Mouse (Mus musculus) myocyte (in vitro differentiated cells): ENCODE data around the gene Bcl9l.

Experiments
- CEBPB ChIP-seq: IDR thresholded peaks from 2 replicates; pipeline ENCODE4 v1.6.1; 2011; ENCODE audit warnings: mild to moderate bottlenecking, moderate library complexity; ENCODE audit not compliant: poor library complexity, insufficient read depth, severe bottlenecking
- E2F4 ChIP-seq: IDR thresholded peaks from one replicate; pipeline ENCODE4 v1.6.1; 2011; ENCODE audit warnings: mild to moderate bottlenecking, control low read depth, moderate library complexity; ENCODE audit not compliant: insufficient read depth
- MAX ChIP-seq: IDR thresholded peaks from one replicate; pipeline ENCODE4 v1.6.1; 2011; ENCODE audit warnings: low read depth, mild to moderate bottlenecking, control low read depth
- MYOD1 ChIP-seq, 3 experiments: IDR thresholded peaks; one replicate each; pipeline ENCODE4 v1.6.1; 2011; ENCODE audit warnings: control low read depth in 2 of 3, low read depth in 2 of 3, mild to moderate bottlenecking in 2 of 3, moderate library complexity in 1 of 3; ENCODE audit not compliant: insufficient read length in 2 of 3, control insufficient read depth in 1 of 3
- MYOG ChIP-seq, 3 experiments: IDR thresholded peaks; one replicate each; pipeline ENCODE4 v1.6.1; 2011; ENCODE audit warnings: control low read depth in 2 of 3, low read depth in 2 of 3, mild to moderate bottlenecking in 2 of 3; ENCODE audit not compliant: insufficient read length in 2 of 3, control insufficient read depth in 1 of 3, insufficient read depth in 1 of 3
- POLR2A ChIP-seq: IDR thresholded peaks from one replicate; pipeline ENCODE4 v1.6.1; 2011; ENCODE audit warnings: low read depth, mild to moderate bottlenecking, control low read depth, moderate library complexity; ENCODE audit not compliant: insufficient read length
- POLR2AphosphoS2 ChIP-seq: IDR thresholded peaks from one replicate; pipeline ENCODE4 v1.6.1; 2011; ENCODE audit warnings: low read depth, control low read depth; ENCODE audit not compliant: insufficient read length
- TCF12 ChIP-seq: IDR thresholded peaks from one replicate; pipeline ENCODE4 v1.6.1; 2011; ENCODE audit warnings: mild to moderate bottlenecking, control low read depth; ENCODE audit not compliant: poor library complexity, insufficient read depth, severe bottlenecking
- TCF3 ChIP-seq: IDR thresholded peaks from one replicate; pipeline ENCODE4 v1.6.1; 2011; ENCODE audit warnings: low read depth, control low read depth; ENCODE audit not compliant: insufficient read length
- USF1 ChIP-seq: IDR thresholded peaks from one replicate; pipeline ENCODE4 v1.6.1; 2011; ENCODE audit warnings: low read depth, mild to moderate bottlenecking, control low read depth, moderate library complexity

DNA sequence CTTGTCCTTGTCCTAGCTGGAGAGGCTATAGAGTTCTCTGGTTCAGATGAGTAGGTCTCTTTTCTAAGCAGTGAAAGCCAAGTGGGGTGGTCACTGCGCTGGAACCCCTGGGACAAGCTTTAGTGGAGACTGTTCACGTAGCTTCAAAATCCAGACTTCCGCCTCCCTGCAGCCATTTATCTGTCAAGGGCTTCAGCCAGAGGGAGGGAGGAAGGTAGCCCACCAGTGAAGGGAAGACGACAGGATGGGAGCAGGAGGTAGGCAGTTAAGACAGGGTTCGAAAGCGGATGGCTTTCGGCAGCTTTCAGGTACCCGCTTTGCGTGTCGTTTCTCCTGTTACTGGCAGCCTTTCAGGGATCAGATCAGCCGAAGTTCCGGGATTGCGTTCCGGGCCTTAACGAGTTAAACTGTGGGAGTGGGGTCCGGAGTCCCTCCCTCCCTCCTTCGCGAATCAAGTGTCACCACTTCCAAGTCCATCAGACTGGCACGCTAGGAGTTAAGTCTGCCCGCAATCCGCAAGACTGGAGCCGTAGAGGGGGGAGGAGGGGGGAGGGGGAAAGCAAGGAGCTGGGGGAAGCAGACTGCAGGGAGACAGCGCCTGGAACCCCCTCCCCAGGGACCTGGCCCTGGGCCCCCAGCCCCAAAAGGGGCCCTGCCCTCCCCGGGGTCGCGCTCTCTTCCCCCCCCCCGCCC, 4.2 kb upstream of the Bcl9l start:
- no peak for TF ChIP-seq TCF3
- no peak for TF ChIP-seq MYOG (IDR thresholded peaks at IDR 0.05; ENCODE audit: control insufficient read depth in 1 of 3, insufficient read depth in 1 of 3, insufficient read length in 2 of 3, low read depth in 2 of 3)
- no peak for TF ChIP-seq POLR2A
- no peak for TF ChIP-seq MYOD1 (IDR thresholded peaks at IDR 0.05; ENCODE audit: control insufficient read depth in 1 of 3, insufficient read length in 2 of 3, low read depth in 2 of 3)
- TF ChIP-seq E2F4: no peak
- TF ChIP-seq TCF12: no peak
- no peak for TF ChIP-seq CEBPB
- TF ChIP-seq MAX: no peak
- TF ChIP-seq POLR2AphosphoS2: no peak
- TF ChIP-seq USF1: no peak
